Mouse (Mus musculus) kidney, embryonic 16.5 days (tissue): ENCODE measurements around the gene Krt80. TPM values are rescaled to one million over a fixed set of nuclear protein-coding genes. Genes with fewer than 3 reads are reported as not detected.

Experiments
- ATAC-seq: fragments of 200-750 bp; cut with Nextera tagmentation; 2 replicates; pipeline ENCODE4 v1.8.0; 2017; ENCODE audit warnings: moderate TSS enrichment; ENCODE audit not compliant: low FRiP score, low TSS enrichment
- H3K27ac ChIP-seq: fragments of 300-500 bp; sonication (generic); 2 replicates; pipeline ENCODE4 v1.5.1; 2014; ENCODE audit warnings: low read length
- H3K27me3 ChIP-seq: fragments of 300-500 bp; sonication (generic); 2 replicates; pipeline ENCODE4 v1.6.1; 2014; ENCODE audit warnings: low read length, control low read depth, mixed read lengths; ENCODE audit not compliant: insufficient read depth
- H3K36me3 ChIP-seq: fragments of 300-500 bp; sonication (generic); 2 replicates; pipeline ENCODE4 v1.6.1; 2014; ENCODE audit warnings: low read length, control low read depth, mixed read lengths; ENCODE audit not compliant: insufficient read depth
- H3K4me1 ChIP-seq: fragments of 300-500 bp; sonication (generic); 2 replicates; pipeline ENCODE4 v1.6.1; 2014; ENCODE audit warnings: low read length, control low read depth, mixed read lengths; ENCODE audit not compliant: insufficient read depth
- H3K4me2 ChIP-seq: fragments of 300-500 bp; sonication (generic); replicated peaks from 2 replicates; pipeline ENCODE4 v1.6.1; 2014; ENCODE audit warnings: low read depth, low read length
- H3K4me3 ChIP-seq: fragments of 300-500 bp; sonication (generic); 2 replicates; pipeline ENCODE4 v1.5.1; 2014; ENCODE audit warnings: mild to moderate bottlenecking, low read length
- H3K9ac ChIP-seq: fragments of 300-500 bp; sonication (generic); replicated peaks from 2 replicates; pipeline ENCODE4 v1.6.1; 2014; ENCODE audit warnings: low read length
- H3K9me3 ChIP-seq: fragments of 300-500 bp; sonication (generic); 2 replicates; pipeline ENCODE4 v1.6.1; 2016; ENCODE audit warnings: low read length, control low read depth
- WGBS: fragments of 180-500 bp; shearing (Covaris S2); extraction: QIAGEN DNeasy Blood & Tissue Kit; methylation state at CpG from one replicate; pipeline ENCODE4 v1.1.7; 2014; 5-methylcytosine and 5-hydroxymethylcytosine counted together
- polyA plus RNA-seq: library from polyadenylated mRNA; unstranded; fragments of >200 nt; fragmentation: Nextera tagmentation; extraction: Ambion mirVana; gene quantifications from 2 replicates; pipeline ENCODE4 v1.2.1, GENCODE M21; 2015

The Krt80 gene
- polyA plus RNA-seq, 1 experiment from 2014 or later: 1.7 TPM

DNA sequence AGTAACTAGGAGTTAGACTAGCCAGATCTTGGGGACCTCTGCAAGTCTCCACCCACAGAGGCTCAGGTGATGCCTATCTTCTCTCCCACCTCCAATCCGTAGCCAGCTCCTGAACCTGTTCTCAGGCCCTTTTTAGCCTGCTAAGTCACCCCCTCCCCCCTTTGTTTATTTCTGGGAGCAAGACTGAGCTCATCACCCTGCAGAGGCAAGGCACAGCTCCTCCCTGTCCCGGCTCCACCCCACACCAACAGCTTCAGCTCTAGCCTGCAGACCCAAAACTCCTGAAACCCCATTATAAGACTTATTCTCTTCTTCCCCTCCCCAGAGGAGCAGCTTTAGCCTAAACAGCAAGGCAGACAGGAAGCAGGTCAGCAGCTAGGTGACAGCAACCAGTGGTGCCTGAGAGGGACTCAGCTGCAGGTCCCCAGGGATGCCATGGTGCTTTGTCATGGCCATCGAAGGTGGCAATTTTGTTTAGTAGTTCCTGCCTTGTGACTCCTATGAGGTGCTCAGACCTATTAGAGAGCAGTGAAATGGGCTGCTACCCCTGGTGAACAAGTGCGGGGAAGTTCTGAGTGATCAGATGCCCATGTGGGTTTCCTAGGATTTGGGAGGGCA is 7.5 kb downstream of the Krt80 start:
- ATAC-seq: no peak
- Histone ChIP-seq H3K9ac (no peak overlapping the region), H3K36me3 (no peaks in the 10 kb centered on the region), H3K4me1 (peaks cover 16% of the 10 kb centered on the region), H3K27ac (0 out of 2 replicates have a peak overlapping the region, but pooled peaks have one; percentile 18), H3K4me3 (no peak overlapping the region), H3K27me3 (no peaks in the 10 kb centered on the region), H3K4me2 (no peak overlapping the region), H3K9me3 (no peaks in the 10 kb centered on the region)
- WGBS: 61% methylated on average over 4 of the region's 4 CpGs

DNA sequence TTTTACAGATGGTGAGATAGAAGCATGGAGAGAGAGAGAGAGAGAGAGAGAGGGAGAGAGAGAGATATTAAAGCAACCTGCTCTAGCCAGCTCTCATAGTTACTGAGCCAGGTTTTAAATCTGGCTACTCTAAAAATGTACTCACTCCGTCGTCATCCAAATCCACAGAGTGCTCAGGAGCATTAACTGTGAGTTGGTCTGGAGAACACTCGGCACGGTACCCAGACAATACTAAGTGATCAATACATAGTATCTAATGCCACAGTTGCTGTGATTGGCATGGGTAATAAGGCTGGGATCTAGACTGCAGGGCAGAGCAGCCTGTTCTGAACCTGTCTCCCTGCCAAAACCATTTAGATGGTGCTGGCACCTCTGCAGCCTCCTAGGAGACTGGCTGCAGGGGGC is 14.6 kb downstream of the Krt80 start:
- no peaks in the 10 kb centered on the region for H3K36me3 ChIP-seq
- ATAC-seq: no peak

DNA sequence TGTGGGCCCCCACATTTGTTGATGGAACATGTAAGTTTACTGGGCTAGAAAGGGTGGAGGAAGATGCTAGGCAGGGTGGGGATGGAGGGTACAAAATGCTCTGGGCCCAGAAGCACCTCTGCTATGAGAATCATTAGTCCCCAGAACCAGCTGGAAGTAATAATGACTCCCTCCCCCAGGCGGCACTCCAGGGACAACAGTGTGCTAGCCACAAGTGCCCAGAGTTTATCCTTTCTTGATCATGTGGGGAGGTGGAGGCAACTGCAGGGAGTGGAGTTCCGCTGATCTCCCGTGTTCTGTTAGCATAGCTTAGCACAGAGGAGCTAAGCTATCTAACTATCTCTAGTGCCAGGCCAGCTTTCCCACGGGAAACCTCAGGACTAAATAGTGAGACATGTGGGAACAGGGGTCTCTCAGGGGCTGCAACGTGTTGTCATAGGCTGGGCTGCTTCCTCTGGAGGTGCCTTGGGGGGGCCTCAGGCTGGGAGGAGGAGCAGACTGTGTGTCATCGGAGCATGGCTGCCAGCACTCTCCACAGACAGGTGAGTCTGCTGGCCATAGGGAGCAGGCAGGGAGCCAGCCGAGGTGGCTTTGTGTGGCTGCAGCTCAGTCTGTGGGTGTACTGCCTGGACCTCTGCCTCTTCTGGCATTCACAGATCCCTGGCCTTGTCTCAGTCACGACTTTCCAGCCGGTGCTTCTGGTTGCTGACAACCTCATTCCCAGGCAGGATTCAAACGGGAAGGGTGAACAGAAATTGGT is 17.1 kb downstream of the Krt80 start:
- no peak for ATAC-seq
- 51% methylated on average over 10 of the region's 10 CpGs for WGBS
- H3K9ac ChIP-seq: no peak overlapping the region
- H3K36me3 ChIP-seq: no peaks in the 10 kb centered on the region
- no peaks in the 10 kb centered on the region for H3K27me3 ChIP-seq
- H3K4me1 ChIP-seq: no peaks in the 10 kb centered on the region
- H3K27ac ChIP-seq: no peak overlapping the region
- no peaks in the 10 kb centered on the region for H3K9me3 ChIP-seq
- no peak overlapping the region for H3K4me3 ChIP-seq
- no peak overlapping the region for H3K4me2 ChIP-seq

More for the DNA sequence above, 14.6 kb downstream of the Krt80 start:
- H3K9ac ChIP-seq: no peak overlapping the region
- H3K4me1 ChIP-seq: no peaks in the 10 kb centered on the region
- H3K9me3 ChIP-seq: no peaks in the 10 kb centered on the region
- H3K4me3 ChIP-seq: no peak overlapping the region
- H3K27me3 ChIP-seq: no peaks in the 10 kb centered on the region
- H3K4me2 ChIP-seq: no peak overlapping the region
- WGBS: 81% methylated on average over 4 of the region's 4 CpGs
- no peak overlapping the region for H3K27ac ChIP-seq

DNA sequence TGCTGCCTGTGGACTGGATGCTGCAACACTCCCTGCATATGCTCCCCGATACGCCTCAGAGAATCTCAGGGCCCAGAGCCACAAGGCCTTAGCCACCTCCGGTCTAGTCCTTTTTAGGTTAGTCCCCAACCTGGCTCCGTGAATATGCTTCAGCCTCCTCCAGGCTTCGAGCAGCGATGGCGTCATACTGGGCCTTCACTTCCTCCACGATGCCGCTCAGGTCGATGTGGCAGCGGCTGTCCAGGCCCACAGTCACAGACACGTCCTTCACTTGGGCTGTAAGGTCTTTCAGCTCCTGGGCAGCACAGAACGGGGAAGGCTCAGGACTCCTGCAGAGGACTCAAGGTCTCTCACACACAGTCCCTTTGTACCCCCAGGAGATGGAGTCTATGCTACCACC is 17.9 kb downstream of the Krt80 start:
- Histone ChIP-seq H3K36me3 (no peaks in the 10 kb centered on the region), H3K27ac (no peak overlapping the region), H3K9ac (no peak overlapping the region), H3K9me3 (no peaks in the 10 kb centered on the region), H3K27me3 (no peaks in the 10 kb centered on the region), H3K4me1 (no peaks in the 10 kb centered on the region), H3K4me3 (no peak overlapping the region), H3K4me2 (no peak overlapping the region)
- ATAC-seq: no peak
- 81% methylated on average over 13 of the region's 13 CpGs for WGBS

DNA sequence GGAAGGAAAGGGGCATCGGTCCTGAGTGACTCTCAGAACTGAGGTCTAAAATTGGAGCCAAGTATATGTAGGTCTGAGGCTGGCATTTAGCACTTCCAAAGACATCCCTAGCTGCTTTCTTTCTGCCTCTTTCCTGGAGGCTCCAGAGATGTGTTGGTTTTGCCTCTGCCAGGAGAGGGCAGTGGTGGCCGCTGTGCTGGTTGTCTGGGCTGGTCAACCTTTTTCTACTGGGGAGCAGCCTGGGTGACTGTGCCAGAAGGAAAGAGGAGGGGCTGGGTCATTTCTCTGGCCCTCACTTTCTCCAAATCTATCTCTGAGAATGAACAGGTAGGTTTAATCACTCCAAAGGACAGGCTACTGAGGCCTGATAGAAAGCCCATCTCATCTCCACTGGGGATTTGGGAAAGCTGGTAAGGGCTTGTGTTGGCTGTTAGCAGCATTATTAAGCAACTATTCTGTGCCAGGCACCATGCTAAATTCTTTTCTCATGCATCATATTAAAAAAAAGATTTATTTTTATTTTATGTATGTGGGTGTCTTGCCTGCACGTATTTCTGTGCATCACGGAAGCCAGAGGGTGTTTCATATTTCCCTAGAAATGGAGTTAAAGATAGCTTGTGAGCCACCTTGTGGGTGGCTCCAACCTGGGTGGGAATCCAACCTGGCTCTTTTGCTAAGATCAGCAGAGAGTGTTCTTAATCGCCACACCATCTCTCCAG is 28.0 kb downstream of the Krt80 start:
- no peaks in the 10 kb centered on the region for H3K4me1 ChIP-seq
- no peak overlapping the region for H3K4me3 ChIP-seq
- H3K9ac ChIP-seq: no peak overlapping the region
- WGBS: 63% methylated on average over 5 of the region's 5 CpGs
- no peak for ATAC-seq
- no peaks in the 10 kb centered on the region for H3K36me3 ChIP-seq
- H3K9me3 ChIP-seq: no peaks in the 10 kb centered on the region
- H3K27me3 ChIP-seq: no peaks in the 10 kb centered on the region
- H3K4me2 ChIP-seq: no peak overlapping the region
- H3K27ac ChIP-seq: no peak overlapping the region

DNA sequence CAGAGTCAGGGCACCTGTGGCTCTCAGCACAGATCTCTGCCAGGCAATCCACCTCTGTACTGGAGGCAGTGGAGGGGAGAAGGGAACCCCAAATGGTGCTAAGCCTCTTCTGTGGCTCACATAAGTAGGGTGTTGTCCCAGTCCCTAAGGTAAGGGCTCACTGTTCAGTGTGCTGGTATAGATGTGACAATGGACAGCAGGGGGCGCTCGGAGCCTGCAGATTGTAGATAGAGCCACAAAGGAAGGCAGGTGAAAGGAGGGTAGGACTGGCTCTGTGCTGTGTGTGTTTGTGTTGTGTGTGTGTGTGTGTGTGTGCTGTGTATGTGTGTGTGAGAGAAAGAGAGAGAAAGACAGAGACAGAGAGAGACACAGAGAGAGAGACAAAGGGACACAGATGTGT is 30.4 kb downstream of the Krt80 start:
- Histone ChIP-seq H3K27ac (no peak overlapping the region), H3K27me3 (no peaks in the 10 kb centered on the region), H3K4me1 (no peaks in the 10 kb centered on the region), H3K4me2 (no peak overlapping the region), H3K36me3 (no peaks in the 10 kb centered on the region), H3K9me3 (no peaks in the 10 kb centered on the region), H3K4me3 (no peak overlapping the region), H3K9ac (no peak overlapping the region)
- WGBS: 0% methylated on average over 2 of the region's 2 CpGs
- ATAC-seq: peak; percentile 67

DNA sequence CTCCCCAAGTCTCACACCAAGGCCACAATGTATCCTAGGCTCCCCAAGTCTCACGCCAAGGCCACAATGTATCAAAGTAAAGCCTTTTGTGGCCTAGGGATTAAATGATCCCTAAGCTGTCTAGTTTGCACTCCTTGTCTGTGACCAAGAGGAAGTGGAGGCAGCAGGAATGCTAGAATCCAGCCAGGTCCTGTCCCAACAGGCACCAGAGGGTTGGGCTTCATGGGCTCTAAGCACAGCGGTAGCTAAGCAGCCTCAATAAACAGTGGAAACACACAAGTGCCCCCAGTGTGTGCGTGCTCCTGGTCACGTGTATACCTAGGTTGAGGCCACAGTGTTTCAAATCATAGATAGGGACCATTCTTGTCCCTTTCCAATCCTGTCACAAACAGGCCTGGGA is 31.6 kb downstream of the Krt80 start:
- H3K27ac ChIP-seq: no peak overlapping the region
- H3K27me3 ChIP-seq: no peaks in the 10 kb centered on the region
- no peaks in the 10 kb centered on the region for H3K9me3 ChIP-seq
- no peak overlapping the region for H3K4me3 ChIP-seq
- H3K4me1 ChIP-seq: no peaks in the 10 kb centered on the region
- H3K36me3 ChIP-seq: no peaks in the 10 kb centered on the region
- WGBS: 68% methylated on average over 4 of the region's 4 CpGs
- H3K9ac ChIP-seq: no peak overlapping the region
- no peak overlapping the region for H3K4me2 ChIP-seq
- ATAC-seq: no peak

DNA sequence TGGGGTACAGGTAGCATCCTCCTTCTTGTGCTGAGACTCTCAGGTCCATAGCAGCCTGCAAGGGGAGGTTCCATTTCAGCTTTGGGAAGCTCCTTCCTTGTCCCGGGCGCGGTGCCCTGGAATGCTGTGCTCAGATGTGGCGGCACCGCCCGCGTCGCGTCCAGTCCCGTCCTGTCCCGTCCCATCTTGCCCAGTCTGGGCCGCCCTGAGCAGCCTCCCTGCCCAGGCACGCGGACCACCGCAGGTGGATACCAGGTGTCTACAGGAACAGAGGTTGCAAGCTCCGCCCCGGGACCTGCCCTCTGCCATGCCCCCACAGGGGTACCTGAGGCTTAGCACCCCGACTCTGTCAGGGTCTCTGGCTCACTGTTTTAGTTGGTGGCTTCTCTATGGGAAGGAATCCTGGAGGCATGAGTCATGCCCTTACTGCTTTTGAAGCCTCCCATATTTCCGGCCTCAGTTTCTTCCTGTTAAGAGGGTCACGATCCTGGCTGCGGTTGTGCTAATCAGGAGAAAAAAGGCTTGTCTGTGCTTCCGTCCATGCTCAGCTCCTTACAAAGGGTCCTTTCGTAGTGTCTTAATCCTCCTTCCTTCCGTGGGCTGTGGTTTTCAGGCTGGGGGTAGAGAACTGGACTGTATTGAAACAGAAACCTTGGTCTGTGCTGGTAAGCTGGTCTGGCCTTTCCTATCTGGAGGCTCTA is 33.3 kb downstream of the Krt80 start:
- H3K4me3 ChIP-seq: no peak overlapping the region
- no peak overlapping the region for H3K4me2 ChIP-seq
- H3K4me1 ChIP-seq: no peaks in the 10 kb centered on the region
- 38% methylated on average over 24 of the region's 24 CpGs for WGBS
- peak overlapping the region; percentile 26; the same call in 1 of the 2 replicates for H3K27ac ChIP-seq
- no peak for ATAC-seq
- H3K9ac ChIP-seq: no peak overlapping the region
- H3K9me3 ChIP-seq: no peaks in the 10 kb centered on the region
- no peaks in the 10 kb centered on the region for H3K36me3 ChIP-seq
- no peaks in the 10 kb centered on the region for H3K27me3 ChIP-seq

DNA sequence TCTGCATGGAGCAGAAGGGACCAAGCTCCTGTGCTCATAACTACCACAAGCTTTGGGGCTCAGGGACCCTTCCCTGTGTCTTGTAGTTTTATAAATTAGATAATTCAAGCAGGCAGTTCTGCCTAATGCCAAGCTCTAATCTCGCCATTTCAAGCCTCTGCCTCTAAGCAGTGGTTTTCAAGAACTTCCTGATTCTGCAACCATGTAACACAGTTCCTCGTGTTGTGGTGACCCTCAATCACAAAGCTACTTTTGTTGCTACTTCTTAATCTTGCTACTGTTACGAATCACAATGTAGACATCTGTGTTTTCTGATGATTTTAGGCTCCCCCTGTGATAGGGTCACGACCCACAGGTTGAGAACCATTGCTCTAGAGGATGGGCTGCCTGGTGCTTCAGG is 36.3 kb downstream of the Krt80 start:
- Histone ChIP-seq H3K27me3 (no peaks in the 10 kb centered on the region), H3K4me2 (no peak overlapping the region), H3K4me1 (peaks cover 9% of the 10 kb centered on the region), H3K9me3 (no peaks in the 10 kb centered on the region), H3K9ac (no peak overlapping the region), H3K4me3 (no peak overlapping the region), H3K36me3 (no peaks in the 10 kb centered on the region), H3K27ac (no peak overlapping the region)
- no peak for ATAC-seq
- WGBS: 68% methylated on average over 4 of the region's 4 CpGs
